Mouse (Mus musculus) limb, embryonic 15.5 days (tissue): ENCODE measurements around the gene Gsta3. TPM values are rescaled to one million over a fixed set of nuclear protein-coding genes. Genes with fewer than 3 reads are reported as not detected.
A peak's percentile ranks its signal among the peaks of the same experiment; 100 is the strongest.
"Not testable (repeated sequence)": the region's sequence is repeated elsewhere in the genome, so short reads cannot be mapped to it uniquely, and the experiment has no call there.

Source experiments
- ATAC-seq: fragments of 200-750 bp; cut with Nextera tagmentation; 2 replicates; pipeline ENCODE4 v1.8.0; 2017; ENCODE audit warnings: low read depth, moderate TSS enrichment; ENCODE audit not compliant: insufficient number of reproducible peaks, low FRiP score, low TSS enrichment
- H3K27ac ChIP-seq: fragments of 300-500 bp; sonication (generic); 2 replicates; pipeline ENCODE4 v1.5.1; 2015; ENCODE audit warnings: moderate library complexity, mild to moderate bottlenecking, inconsistent platforms
- H3K27me3 ChIP-seq: fragments of 300-500 bp; sonication (generic); 2 replicates; pipeline ENCODE4 v1.6.1; 2015; ENCODE audit warnings: inconsistent platforms
- H3K36me3 ChIP-seq: fragments of 300-500 bp; sonication (generic); 2 replicates; pipeline ENCODE4 v1.6.1; 2015; ENCODE audit warnings: inconsistent platforms
- H3K4me1 ChIP-seq: fragments of 300-500 bp; sonication (generic); 2 replicates; pipeline ENCODE4 v1.6.1; 2015; ENCODE audit warnings: inconsistent platforms
- H3K4me2 ChIP-seq: fragments of 300-500 bp; sonication (generic); 2 replicates; pipeline ENCODE4 v1.6.1; 2015; ENCODE audit warnings: mild to moderate bottlenecking, inconsistent platforms
- H3K4me3 ChIP-seq: fragments of 300-500 bp; sonication (generic); 2 replicates; pipeline ENCODE4 v1.5.1; 2015; ENCODE audit warnings: mild to moderate bottlenecking, inconsistent platforms
- H3K9ac ChIP-seq: fragments of 300-500 bp; sonication (generic); 2 replicates; pipeline ENCODE4 v1.6.1; 2015; ENCODE audit warnings: inconsistent platforms
- H3K9me3 ChIP-seq: fragments of 300-500 bp; sonication (generic); 2 replicates; pipeline ENCODE4 v1.6.1; 2016; ENCODE audit warnings: inconsistent platforms
- WGBS: fragments of 180-500 bp; shearing (Covaris S2); methylation state at CpG from one replicate; pipeline ENCODE4 v1.1.7; 2015; 5-methylcytosine and 5-hydroxymethylcytosine counted together
- polyA plus RNA-seq: library from polyadenylated mRNA; unstranded; fragments of >200 nt; fragmentation: Nextera tagmentation; extraction: Ambion mirVana; gene quantifications from 2 replicates; pipeline ENCODE4 v1.2.1, GENCODE M21; 2015

Gsta3 gene
- 4.0 and 5.7 TPM in 2 replicates for polyA plus RNA-seq

DNA sequence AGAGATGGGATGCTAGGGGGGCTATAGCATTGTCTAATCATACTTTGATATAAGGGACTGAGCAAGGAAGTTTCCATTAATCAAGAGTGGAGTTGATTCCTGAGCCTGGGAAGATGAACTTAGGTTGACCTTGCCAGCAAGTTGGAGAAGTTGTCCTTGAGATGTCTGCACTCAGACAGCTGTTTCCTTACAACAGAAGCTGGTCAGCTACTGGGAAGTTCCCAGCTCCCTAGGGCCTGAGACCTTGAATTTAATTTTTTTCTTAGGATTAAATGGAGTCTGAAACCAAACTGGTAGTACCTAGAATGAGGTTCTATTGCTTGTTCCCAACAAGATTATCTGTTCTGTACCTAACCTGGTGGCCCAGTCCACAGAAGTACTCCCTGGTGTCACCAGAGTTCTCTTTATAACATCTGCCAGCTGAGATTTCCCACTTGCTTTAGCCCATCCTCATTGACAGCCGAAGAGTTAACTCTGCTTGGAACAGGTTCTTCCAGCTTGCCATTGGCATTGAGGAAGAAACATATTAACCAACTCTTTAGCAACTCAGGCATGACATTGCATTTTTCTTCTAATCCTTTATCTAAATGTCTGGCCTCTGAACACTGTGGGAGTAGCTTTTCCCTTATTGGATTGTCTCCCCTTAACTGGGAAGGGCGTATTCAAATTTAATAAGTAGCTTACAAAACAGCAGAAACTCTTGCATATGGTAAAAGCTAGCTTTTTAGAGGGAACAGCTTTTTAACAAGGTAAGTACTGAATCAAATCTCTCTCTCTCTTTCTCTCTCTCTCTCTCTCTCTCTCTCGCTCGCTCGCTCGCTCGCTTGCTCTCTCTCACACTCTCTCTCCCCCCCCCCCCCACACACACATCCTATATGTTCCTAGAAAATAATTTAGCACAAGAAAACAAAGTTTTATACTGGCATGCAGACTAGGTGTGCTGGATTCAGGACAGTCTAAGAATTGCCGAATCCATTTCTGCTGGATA, at the start of gene Gsta3:
Gene Gsta3, plus strand, starts transcription at position 679 of the 988 bp plus-strand sequence.
- Histone ChIP-seq H3K4me1 (no peaks in the 10 kb centered on the region), H3K4me2 (no peak within 1 kb of the TSS), H3K27ac (no peak within 1 kb of the TSS), H3K27me3 (no peaks in the 10 kb centered on the region), H3K9me3 (no peaks in the 10 kb centered on the region), H3K9ac (no peak within 1 kb of the TSS), H3K36me3 (no peaks in the 10 kb centered on the region), H3K4me3 (no peak within 1 kb of the TSS)
- 83% methylated on average over 8 of the region's 8 CpGs for WGBS
- no peak for ATAC-seq

DNA sequence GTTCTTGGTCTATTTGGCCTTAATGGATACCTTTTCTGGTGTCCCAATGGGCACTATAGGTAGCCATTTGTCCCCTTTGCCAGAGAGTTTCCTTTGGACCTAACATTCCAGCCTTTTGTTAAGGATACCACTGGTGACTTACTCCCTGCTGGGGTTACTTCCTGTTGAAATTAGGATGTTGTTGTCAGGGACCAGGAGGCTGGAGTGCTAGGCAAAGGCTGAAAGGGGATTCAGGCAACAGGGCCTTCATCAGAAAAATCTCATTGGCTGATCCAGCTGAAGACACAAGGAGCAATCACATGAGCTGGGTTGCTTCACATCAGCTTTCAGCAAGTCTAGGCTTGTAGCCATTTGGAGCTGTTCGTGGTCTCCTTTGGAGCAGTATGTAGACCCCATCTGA, 34.1 kb upstream of the Gsta3 start:
- H3K9me3 ChIP-seq: no peaks in the 10 kb centered on the region
- no peak for ATAC-seq
- H3K4me1 ChIP-seq: no peaks in the 10 kb centered on the region
- H3K27me3 ChIP-seq: no peaks in the 10 kb centered on the region
- H3K36me3 ChIP-seq: no peaks in the 10 kb centered on the region
- 76% methylated on average over 1 of the region's 1 CpGs for WGBS
- no peak overlapping the region for H3K4me2 ChIP-seq
- no peak overlapping the region for H3K27ac ChIP-seq
- H3K9ac ChIP-seq: no peak overlapping the region
- no peak overlapping the region for H3K4me3 ChIP-seq

DNA sequence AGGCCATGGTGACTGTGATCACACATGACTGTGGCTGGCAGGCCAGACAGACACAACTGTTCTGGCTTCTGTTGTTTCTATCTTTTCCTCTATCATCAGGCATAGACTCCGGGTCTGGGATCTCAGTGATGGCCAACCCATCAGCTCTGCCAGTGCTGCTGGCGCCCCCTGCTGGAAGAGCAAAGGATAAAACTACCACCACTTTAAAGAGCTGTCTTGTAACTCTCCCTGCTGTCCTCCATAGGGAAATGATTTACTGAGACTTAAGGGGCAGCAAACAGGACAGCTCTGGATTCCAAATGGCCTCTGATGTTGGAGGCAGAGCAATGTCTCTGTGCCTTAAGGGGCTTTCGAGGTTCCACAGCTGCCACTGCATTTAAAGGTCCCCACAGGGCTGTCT, 26.9 kb upstream of the Gsta3 start:
- H3K4me2 ChIP-seq, H3K9ac ChIP-seq, H3K27ac ChIP-seq, ATAC-seq, H3K36me3 ChIP-seq, H3K4me3 ChIP-seq, H3K27me3 ChIP-seq, H3K9me3 ChIP-seq, H3K4me1 ChIP-seq: not testable (repeated sequence)
- WGBS: 14% methylated on average over 3 of the region's 3 CpGs

DNA sequence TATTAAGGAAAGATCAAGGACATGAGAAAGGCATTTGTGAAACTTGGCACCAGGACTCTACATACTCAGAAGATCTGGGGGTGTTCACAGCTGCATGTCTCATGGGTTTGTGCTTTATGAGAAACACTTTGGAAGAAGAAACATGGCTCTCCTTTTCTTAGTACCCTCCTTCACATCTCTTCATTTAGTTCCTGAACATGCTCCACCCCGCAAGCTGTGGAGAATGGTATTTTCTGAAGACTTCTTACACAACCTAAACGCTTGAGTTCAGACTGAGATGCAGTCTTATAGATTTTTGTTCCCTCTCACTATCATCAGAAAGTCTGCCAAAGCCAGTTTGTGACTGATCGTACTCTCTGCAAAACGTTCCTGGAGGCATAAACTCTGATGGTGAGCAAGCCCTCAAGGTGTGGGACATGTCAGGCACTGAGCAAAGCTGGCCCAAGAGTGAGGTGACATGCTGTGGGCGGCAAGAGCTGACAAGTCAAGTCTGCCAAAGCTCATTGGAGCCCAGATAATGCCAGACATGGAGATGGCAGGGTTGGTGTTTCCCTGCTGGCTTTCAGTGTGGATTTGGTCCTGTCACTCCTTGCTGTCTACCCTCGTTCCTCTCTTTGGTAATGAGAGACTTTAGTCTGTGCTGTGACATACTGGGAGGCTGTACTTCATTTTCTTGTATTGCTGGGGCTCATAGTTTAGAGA, 26.2 kb upstream of the Gsta3 start:
- H3K4me3 ChIP-seq, H3K4me2 ChIP-seq, H3K4me1 ChIP-seq, H3K9ac ChIP-seq, H3K27ac ChIP-seq, H3K9me3 ChIP-seq, H3K36me3 ChIP-seq, H3K27me3 ChIP-seq, ATAC-seq: not testable (repeated sequence)
- WGBS: 67% methylated on average over 6 of the region's 6 CpGs

DNA sequence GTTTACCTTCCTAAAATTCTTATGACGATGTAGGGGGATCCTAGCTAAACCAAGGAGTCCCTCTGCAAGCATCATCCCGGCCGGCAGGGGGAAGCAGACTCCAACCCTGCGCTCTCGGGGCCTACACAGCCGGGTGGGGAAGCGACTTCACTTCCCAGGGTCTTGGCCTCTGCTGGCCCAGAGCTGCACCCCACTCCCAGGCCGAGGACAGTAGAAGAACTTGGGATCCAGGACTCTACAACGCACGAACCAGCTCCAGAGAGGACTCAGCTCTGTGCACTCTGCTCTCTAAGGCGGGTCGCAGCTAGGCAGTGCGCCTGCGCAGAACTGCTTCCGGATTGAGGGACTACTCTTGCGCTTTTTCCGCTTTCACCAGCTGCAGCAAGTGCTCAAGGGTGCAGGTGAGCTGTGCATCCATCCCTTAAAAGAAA, 21.9 kb upstream of the Gsta3 start, which contains the start of gene Tmem14a:
Gene Tmem14a, plus strand, starts transcription at position 87 of the 431 bp plus-strand sequence.
- Histone ChIP-seq H3K9me3 (no peaks in the 10 kb centered on the region), H3K27ac (peak within 1 kb of the TSS; percentile 79), H3K9ac (peak within 1 kb of the TSS; percentile 80), H3K36me3 (no peaks in the 10 kb centered on the region), H3K27me3 (no peaks in the 10 kb centered on the region), H3K4me2 (peak within 1 kb of the TSS; percentile 63), H3K4me1 (peaks cover 5% of the 10 kb centered on the region; the same call in 1 of the 2 replicates), H3K4me3 (peak within 1 kb of the TSS; percentile 68)
- WGBS: 0% methylated on average over 17 of the region's 17 CpGs
- ATAC-seq: peak; percentile 78

DNA sequence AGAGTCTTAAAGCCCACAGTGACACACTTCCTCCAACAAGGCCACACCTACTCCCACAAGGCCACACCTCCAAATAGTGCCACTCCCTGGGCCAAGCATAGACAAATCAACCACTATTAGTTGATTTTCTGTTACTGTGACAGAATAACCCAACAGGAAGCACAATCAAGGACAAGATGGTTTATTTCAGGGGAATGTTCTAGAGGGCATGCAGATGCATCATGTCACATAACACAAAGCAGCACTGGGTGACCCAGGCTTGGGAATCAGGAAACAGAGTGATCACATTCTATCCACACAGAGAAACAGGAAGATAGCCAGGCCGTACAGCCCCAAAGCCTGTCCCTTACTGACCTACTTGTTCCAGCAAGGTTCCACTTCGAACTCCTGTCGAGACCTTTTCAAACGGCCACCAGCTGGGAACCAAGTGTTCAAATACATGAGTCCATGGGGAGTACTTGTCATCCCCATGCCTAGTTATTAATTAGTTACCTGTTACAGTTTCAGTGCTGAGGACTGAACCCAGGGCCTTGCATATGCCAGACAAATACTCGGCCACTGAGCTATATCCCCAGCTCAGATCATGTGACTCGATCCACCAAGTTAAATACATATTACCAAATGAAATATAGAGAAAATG, 12.5 kb upstream of the Gsta3 start:
- no peaks in the 10 kb centered on the region for H3K4me1 ChIP-seq
- no peaks in the 10 kb centered on the region; the same call in 1 of the 2 replicates for H3K36me3 ChIP-seq
- H3K27ac ChIP-seq: no peak overlapping the region
- no peak overlapping the region for H3K4me3 ChIP-seq
- H3K4me2 ChIP-seq: no peak overlapping the region
- H3K27me3 ChIP-seq: no peaks in the 10 kb centered on the region
- H3K9me3 ChIP-seq: no peaks in the 10 kb centered on the region
- WGBS: 80% methylated on average over 6 of the region's 6 CpGs
- no peak for ATAC-seq
- H3K9ac ChIP-seq: no peak overlapping the region

DNA sequence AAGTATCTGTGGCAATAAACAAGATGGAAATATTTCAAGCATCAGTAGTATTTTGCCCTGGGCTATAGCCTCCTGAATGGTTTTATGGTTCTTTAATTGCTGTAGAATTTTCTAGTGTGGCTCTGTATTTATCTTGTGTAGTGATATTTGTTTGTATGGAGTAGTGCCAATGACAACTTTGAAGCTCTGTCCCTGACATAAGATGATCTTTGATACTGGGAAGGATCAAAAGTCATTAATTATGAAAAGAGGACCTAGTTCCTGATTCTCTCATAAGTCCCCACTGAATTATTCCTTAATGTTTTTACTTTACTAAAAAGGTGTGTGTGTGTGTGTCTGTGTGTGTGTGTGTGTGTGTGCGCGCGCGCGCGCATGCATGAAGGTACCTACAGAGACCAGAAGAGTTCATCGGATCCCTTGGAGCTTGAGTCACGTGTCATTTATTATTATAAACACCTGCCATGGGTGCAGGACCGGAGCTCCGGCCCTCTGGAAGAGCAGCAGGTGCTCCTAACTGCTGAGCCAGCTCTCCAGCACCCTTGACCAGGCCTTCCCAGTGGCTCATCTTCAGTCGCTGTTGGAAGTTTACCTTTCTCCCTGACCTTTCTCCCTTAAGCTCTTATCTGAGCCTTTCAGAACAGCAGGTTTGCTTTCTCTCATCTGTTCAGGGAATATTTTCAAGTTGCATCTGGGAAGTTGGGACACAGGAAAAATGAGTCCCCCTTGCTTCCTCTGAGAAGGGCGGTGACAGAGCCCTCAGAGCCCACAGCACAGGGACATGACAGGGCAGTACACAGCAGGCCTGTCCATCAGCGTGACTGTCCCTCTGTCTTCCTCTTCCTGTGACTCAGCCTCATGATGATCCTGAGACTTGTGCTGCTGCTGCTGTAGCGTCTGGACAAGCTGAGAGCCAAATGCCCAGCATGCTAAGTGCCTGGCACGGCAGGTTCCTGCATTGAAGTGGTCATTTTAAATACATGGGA, 11.4 kb upstream of the Gsta3 start:
- not testable (repeated sequence) for H3K27ac ChIP-seq, ATAC-seq, H3K27me3 ChIP-seq, H3K4me2 ChIP-seq, H3K9me3 ChIP-seq, H3K4me3 ChIP-seq, H3K9ac ChIP-seq, H3K36me3 ChIP-seq, H3K4me1 ChIP-seq
- 83% methylated on average over 15 of the region's 15 CpGs for WGBS

DNA sequence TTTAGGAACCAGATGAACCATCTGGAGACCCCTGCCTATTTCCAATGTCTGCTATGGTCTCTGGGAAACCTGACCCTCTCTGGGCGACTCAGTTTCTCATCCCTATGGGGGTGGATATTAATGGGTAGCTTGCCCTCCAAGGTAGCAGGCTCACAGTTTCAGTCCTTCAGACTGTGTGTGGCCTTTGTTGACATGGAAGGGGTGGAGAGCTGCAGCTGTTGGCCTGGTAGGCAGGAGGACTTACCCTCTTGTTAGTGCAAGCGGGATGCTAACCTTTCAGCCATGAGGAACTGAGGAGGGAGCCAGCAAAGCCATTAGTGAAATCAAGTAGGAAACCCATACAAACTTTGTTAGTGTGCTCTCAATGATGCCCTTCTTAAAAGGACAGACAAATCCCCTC, 10.0 kb upstream of the Gsta3 start:
- Histone ChIP-seq H3K9me3 (no peaks in the 10 kb centered on the region), H3K27ac (no peak overlapping the region), H3K4me1 (no peaks in the 10 kb centered on the region), H3K4me2 (no peak overlapping the region), H3K27me3 (no peaks in the 10 kb centered on the region), H3K9ac (no peak overlapping the region), H3K36me3 (no peaks in the 10 kb centered on the region; the same call in 1 of the 2 replicates), H3K4me3 (no peak overlapping the region)
- ATAC-seq: no peak
- WGBS: 79% methylated on average over 2 of the region's 2 CpGs

DNA sequence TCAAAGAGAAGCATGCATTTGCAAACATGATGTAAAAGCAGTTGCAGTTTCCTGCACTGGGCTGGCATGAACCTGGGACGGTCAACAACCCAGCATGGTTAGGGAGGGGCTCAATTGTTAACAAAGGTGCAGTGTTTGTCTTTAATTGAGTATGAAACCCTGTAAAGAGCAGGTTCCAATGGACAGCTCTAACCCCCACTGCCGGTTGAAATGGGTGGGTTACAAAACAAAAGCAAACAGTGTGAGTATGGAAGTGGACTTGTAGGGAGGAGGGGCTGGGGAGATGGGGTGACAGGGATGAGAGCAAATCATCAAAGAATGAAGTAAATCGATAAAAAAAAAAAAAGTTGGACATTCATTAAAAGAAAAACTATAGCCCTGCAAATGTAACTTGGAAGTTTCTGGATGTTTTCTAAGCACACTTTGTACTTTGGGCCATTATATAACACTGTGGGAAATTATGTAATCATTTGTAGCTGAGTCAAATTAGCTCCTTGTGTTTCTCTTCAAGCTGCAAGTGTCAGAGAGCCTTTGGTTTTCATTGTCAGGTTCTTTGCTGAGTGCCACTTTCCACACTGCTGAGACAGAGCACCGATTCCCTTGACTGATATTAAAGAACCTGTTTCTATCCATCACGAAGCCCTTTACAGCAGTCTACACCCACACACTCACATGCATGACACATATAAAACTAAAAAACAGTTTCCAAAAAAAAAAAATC, 8.5 kb upstream of the Gsta3 start:
- Histone ChIP-seq H3K27ac (no peak overlapping the region; the same call in 1 of the 2 replicates), H3K9me3 (no peaks in the 10 kb centered on the region), H3K4me2 (no peak overlapping the region), H3K27me3 (no peaks in the 10 kb centered on the region), H3K4me3 (no peak overlapping the region), H3K9ac (no peak overlapping the region), H3K36me3 (no peaks in the 10 kb centered on the region; the same call in 1 of the 2 replicates), H3K4me1 (no peaks in the 10 kb centered on the region)
- no peak for ATAC-seq
- 47% methylated on average over 5 of the region's 5 CpGs for whole genome bisulfite sequencing

DNA sequence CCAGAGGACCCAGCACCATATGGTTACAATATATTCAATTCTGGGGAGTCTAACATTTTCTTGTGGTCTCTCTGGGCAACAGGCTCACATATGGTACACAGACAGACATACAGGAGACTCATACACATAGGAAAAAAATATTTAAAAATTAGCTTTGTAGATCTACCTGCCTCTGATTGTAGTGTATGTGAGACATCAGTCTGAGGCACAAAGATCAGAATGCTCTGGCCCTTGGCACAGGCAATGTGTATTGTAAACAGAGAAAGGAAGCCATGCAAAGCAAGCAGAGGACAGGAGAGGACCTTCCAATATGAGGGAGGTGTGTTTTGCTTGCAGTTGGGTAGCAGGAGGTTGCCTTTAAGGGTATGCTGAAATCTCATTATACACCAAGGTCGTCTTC, 7.9 kb upstream of the Gsta3 start:
- Histone ChIP-seq H3K9ac (no peak overlapping the region), H3K27ac (no peak overlapping the region), H3K9me3 (no peaks in the 10 kb centered on the region), H3K36me3 (no peaks in the 10 kb centered on the region; the same call in 1 of the 2 replicates), H3K4me2 (no peak overlapping the region), H3K27me3 (no peaks in the 10 kb centered on the region), H3K4me3 (no peak overlapping the region), H3K4me1 (no peaks in the 10 kb centered on the region)
- 90% methylated on average over 1 of the region's 1 CpGs for WGBS
- no peak for ATAC-seq
